Mouse (Mus musculus) embryonic facial prominence, embryonic 14.5 days (tissue): ENCODE results near the gene Peli2. TPM values are rescaled to one million over a fixed set of nuclear protein-coding genes. Genes with fewer than 3 reads are reported as not detected.

Source experiments
- ATAC-seq: fragments of 200-750 bp; cut with Nextera tagmentation; 2 replicates; pipeline ENCODE4 v1.8.0; 2017; ENCODE audit warnings: low read depth, moderate number of reproducible peaks, moderate TSS enrichment
- DNase-seq: peaks from one replicate; pipeline ENCODE4 v3.0.0-alpha.2; 2015; ENCODE audit warnings: low spot score
- H3K27ac ChIP-seq: fragments of 300-500 bp; sonication (generic); replicated peaks from 2 replicates; pipeline ENCODE4 v1.5.1; 2014; ENCODE audit warnings: low read depth, mild to moderate bottlenecking, low read length, moderate library complexity
- H3K27me3 ChIP-seq: fragments of 300-500 bp; sonication (generic); replicated peaks from 2 replicates; pipeline ENCODE4 v1.6.1; 2014; ENCODE audit warnings: low read length; ENCODE audit not compliant: control insufficient read depth, insufficient read depth
- H3K36me3 ChIP-seq: fragments of 300-500 bp; sonication (generic); 2 replicates; pipeline ENCODE4 v1.6.1; 2014; ENCODE audit warnings: low read length, mixed read lengths; ENCODE audit not compliant: control insufficient read depth, insufficient read depth
- H3K4me1 ChIP-seq: fragments of 300-500 bp; sonication (generic); 2 replicates; pipeline ENCODE4 v1.6.1; 2014; ENCODE audit warnings: antibody characterized with exemption, low read length; ENCODE audit not compliant: control insufficient read depth, insufficient read depth
- H3K4me2 ChIP-seq: fragments of 300-500 bp; sonication (generic); 2 replicates; pipeline ENCODE4 v1.6.1; 2014; ENCODE audit warnings: low read depth, mild to moderate bottlenecking, low read length, moderate library complexity, mixed read lengths
- H3K4me3 ChIP-seq: fragments of 300-500 bp; sonication (generic); 2 replicates; pipeline ENCODE4 v1.5.1; 2014; ENCODE audit warnings: low read depth, mild to moderate bottlenecking, low read length
- H3K9ac ChIP-seq: fragments of 300-500 bp; sonication (generic); 2 replicates; pipeline ENCODE4 v1.6.1; 2014; ENCODE audit warnings: low read depth, mild to moderate bottlenecking, low read length, moderate library complexity, mixed read lengths
- H3K9me3 ChIP-seq: fragments of 300-500 bp; sonication (generic); 2 replicates; pipeline ENCODE4 v1.6.1; 2016; ENCODE audit warnings: low read length; ENCODE audit not compliant: control insufficient read depth
- WGBS: fragments of 180-500 bp; shearing (Covaris S2); extraction: QIAGEN DNeasy Blood & Tissue Kit; methylation state at CpG from one replicate; pipeline ENCODE4 v1.1.7; 2014; 5-methylcytosine and 5-hydroxymethylcytosine counted together
- polyA plus RNA-seq: library from polyadenylated mRNA; unstranded; fragments of >200 nt; fragmentation: Nextera tagmentation; extraction: Ambion mirVana; gene quantifications from 2 replicates; pipeline ENCODE4 v1.2.1, GENCODE M21; 2014

Gene Peli2
- polyA plus RNA-seq, 1 experiment from 2014 or later, result 5.5 TPM

DNA sequence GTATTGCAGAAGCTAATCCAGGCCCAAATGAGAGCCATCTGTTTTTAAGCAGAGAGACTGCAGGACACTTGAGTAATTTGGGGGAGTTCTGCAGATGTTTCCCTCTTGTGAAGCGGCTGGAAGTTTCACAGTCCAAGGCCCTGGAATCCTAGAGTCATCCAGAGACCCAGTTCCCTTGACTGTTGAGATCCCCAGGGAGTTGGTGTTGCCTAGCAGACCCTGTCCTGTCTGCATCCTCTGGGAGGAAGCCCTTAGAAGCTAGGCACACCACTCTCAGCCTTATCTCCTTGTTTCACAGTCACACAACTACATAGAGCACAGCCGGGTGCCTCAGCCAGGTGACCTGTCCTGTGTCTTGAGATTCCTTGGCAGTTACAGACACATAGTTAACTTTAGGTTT lies 30.9 kb downstream of the Peli2 start:
- no peak overlapping the region for H3K27ac ChIP-seq
- 68% methylated on average over 2 of the region's 2 CpGs for WGBS
- peaks cover 8% of the 10 kb centered on the region; the same call in 1 of the 2 replicates for H3K4me1 ChIP-seq

DNA sequence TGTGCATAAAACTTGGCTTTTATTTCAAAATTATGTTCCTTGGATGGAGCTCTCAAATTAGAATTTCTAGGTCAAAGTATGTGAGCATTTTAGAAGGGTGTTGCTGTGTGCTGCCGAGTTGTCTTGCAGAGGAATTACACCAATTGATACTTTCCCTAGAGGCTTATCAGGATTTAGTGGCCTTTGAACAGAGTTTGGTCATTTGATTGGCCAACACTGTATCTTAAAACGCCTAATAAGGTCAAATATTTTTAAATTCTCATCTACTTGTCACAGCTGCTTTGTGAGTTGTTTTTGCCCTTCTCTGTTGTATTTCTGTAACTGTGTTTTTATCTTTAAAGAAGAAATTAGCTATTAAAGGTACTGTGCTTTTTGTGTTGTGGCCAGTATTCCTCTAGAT lies 32.4 kb downstream of the Peli2 start:
- Histone ChIP-seq H3K4me3 (no peak overlapping the region), H3K27me3 (no peaks in the 10 kb centered on the region), H3K4me1 (peaks cover 8% of the 10 kb centered on the region; the same call in 1 of the 2 replicates), H3K4me2 (no peak overlapping the region), H3K36me3 (no peaks in the 10 kb centered on the region), H3K27ac (no peak overlapping the region), H3K9ac (no peak overlapping the region), H3K9me3 (no peaks in the 10 kb centered on the region)
- WGBS, result 62% methylated on average over 2 of the region's 2 CpGs
- DNase-seq (no peak), ATAC-seq (no peak)

More for the DNA sequence above, 30.9 kb downstream of the Peli2 start:
- Histone ChIP-seq H3K9ac (no peak overlapping the region), H3K36me3 (no peaks in the 10 kb centered on the region), H3K9me3 (no peaks in the 10 kb centered on the region), H3K4me2 (no peak overlapping the region), H3K4me3 (no peak overlapping the region), H3K27me3 (no peaks in the 10 kb centered on the region)
- ATAC-seq (no peak), DNase-seq (no peak)

DNA sequence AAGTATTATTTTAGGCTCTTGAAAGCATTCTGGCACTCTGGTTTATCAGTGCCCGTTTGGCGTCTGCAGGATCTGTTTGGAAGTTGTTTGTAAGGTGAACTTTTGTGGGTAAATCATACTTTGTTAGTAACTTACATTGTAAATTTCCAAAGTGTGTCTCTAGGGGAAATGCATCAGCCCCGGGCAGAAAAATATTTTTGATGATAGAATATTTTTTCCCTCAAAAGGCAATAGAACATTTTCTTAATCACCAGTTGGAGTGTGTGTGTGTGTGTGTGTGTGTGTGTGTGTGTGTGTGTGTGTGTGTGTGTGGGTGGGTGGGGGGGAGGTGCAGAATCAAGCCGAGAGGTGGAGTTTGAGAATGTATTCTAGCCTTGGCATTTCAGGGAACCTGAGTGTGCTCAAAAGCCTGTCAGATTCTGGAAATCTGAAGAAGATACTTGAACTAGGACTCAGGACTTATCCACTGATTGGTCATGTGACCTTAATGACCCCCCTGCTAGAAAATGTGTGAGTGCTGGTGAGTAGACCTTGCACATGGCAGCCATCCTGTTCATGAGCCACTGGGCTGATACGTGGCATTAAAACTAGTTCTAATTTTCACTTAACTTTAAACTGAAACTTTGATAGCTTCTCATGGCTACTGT lies 33.4 kb downstream of the Peli2 start:
- Histone ChIP-seq H3K4me2 (no peak overlapping the region), H3K36me3 (no peaks in the 10 kb centered on the region), H3K9ac (no peak overlapping the region), H3K27ac (no peak overlapping the region), H3K4me1 (peaks cover 8% of the 10 kb centered on the region; the same call in 1 of the 2 replicates), H3K9me3 (no peaks in the 10 kb centered on the region), H3K4me3 (no peak overlapping the region), H3K27me3 (no peaks in the 10 kb centered on the region)
- ATAC-seq, result no peak
- WGBS, result 81% methylated on average over 5 of the region's 5 CpGs
- DNase-seq, result no peak

DNA sequence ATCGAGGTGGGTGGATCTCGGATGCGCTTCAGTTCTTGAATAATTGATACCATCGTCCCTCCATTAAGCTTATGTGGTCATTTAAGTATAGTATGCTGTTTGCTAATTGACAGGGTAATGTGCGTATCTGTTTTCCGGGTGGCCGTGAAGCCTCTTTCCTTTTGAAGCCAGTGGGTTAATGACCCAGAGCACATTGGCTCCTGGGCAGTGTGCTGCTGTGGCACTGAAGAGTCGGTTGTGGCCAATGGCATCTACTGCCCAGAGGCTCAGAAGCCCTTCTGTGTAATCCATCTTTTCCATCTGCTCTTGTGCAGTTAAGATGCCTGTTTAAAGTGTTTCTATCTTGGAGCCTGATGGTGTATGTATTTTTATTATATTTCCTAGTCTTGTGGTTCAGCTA lies 34.0 kb downstream of the Peli2 start:
- no peaks in the 10 kb centered on the region for H3K9me3 ChIP-seq
- 69% methylated on average over 8 of the region's 8 CpGs for WGBS
- no peak overlapping the region for H3K9ac ChIP-seq
- ATAC-seq, result no peak
- peaks cover 7% of the 10 kb centered on the region; the same call in 1 of the 2 replicates for H3K4me1 ChIP-seq
- no peak overlapping the region for H3K4me2 ChIP-seq
- H3K27ac ChIP-seq, result no peak overlapping the region
- H3K27me3 ChIP-seq, result no peaks in the 10 kb centered on the region
- no peak for DNase-seq
- H3K36me3 ChIP-seq, result no peaks in the 10 kb centered on the region
- no peak overlapping the region for H3K4me3 ChIP-seq

DNA sequence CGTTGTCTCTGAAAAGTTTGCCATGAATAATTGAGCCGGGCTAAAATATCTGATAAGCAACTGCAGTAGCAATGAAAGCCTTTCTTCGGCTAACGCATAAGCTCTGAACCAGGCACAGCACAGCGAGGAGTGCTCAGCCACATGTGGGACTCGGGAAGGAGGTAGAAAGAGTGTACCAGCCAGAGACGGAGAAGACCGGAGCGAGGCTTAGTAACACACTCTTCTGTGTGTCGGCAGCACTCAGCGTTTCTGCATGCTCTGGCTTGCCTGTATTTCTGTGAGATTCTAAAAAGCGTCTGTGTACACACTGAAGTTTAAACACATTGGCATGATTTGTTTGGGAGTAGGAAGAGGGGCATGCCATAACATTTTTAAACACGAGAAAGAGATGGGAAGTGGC lies 34.5 kb downstream of the Peli2 start:
- ATAC-seq (peak; percentile 41; the same call in 1 of the 2 replicates), DNase-seq (peak; percentile 56)
- H3K9me3 ChIP-seq, result no peaks in the 10 kb centered on the region
- H3K9ac ChIP-seq, result no peak overlapping the region
- H3K4me1 ChIP-seq, result 0 out of 2 replicates have a peak, but pooled peaks cover 4% of the 10 kb centered on the region
- no peaks in the 10 kb centered on the region for H3K36me3 ChIP-seq
- no peaks in the 10 kb centered on the region for H3K27me3 ChIP-seq
- WGBS, result 47% methylated on average over 13 of the region's 13 CpGs
- no peak overlapping the region for H3K4me3 ChIP-seq
- H3K27ac ChIP-seq, result no peak overlapping the region
- peak overlapping the region; percentile 3; the same call in 1 of the 2 replicates for H3K4me2 ChIP-seq

DNA sequence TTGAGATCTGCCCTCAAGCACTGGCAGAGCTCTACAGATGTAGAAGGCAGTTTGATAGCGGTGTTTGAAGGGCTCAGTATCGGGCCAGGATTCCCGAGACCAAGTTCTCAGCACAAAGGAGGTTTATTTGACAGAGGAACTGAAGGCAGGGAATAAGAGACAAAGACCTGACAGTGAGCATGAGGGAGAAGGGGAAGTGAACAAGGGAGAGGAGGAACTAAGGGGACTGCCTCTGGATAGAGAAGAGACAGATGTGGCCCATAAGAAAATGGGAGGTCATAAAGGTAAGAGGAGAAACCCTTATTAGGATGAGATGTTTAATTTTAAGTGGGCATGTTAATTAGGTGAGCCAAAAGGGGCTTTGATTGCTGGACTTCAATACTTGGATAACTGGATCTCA lies 36.5 kb downstream of the Peli2 start:
- 0 out of 2 replicates have a peak, but pooled peaks cover 4% of the 10 kb centered on the region for H3K4me1 ChIP-seq
- H3K27ac ChIP-seq, result no peak overlapping the region
- H3K27me3 ChIP-seq, result no peaks in the 10 kb centered on the region
- H3K4me3 ChIP-seq, result no peak overlapping the region
- DNase-seq (no peak), ATAC-seq (no peak)
- peaks cover 3% of the 10 kb centered on the region; the same call in 1 of the 2 replicates for H3K36me3 ChIP-seq
- 57% methylated on average over 3 of the region's 3 CpGs for WGBS
- H3K9ac ChIP-seq, result no peak overlapping the region
- H3K9me3 ChIP-seq, result no peaks in the 10 kb centered on the region
- no peak overlapping the region for H3K4me2 ChIP-seq

DNA sequence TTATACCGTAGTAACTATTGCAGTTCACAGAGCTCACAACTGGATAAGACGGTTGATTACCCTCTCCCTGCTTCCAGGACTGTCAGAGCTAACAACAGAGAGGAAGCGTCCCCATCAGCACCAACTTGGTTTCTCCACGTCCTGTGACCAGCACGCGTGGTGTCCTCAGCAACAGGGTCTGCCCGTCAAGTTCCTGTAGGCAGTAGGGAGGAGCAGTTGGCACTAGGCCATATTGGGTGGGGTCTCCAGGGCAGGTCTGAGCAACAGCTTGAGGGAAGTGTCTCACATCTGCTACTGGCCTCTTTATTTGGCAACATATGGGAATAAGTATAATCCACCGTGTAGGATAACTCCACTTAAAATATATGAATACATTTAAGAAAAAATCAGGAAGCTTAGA lies 37.2 kb downstream of the Peli2 start:
- DNase-seq, result peak; percentile 36
- Histone ChIP-seq H3K36me3 (peaks cover 3% of the 10 kb centered on the region; the same call in 1 of the 2 replicates), H3K27ac (no peak overlapping the region), H3K4me3 (no peak overlapping the region), H3K4me1 (0 out of 2 replicates have a peak, but pooled peaks cover 4% of the 10 kb centered on the region), H3K9ac (no peak overlapping the region), H3K4me2 (no peak overlapping the region), H3K27me3 (no peaks in the 10 kb centered on the region), H3K9me3 (no peaks in the 10 kb centered on the region)
- no peak for ATAC-seq
- WGBS, result 69% methylated on average over 8 of the region's 8 CpGs

DNA sequence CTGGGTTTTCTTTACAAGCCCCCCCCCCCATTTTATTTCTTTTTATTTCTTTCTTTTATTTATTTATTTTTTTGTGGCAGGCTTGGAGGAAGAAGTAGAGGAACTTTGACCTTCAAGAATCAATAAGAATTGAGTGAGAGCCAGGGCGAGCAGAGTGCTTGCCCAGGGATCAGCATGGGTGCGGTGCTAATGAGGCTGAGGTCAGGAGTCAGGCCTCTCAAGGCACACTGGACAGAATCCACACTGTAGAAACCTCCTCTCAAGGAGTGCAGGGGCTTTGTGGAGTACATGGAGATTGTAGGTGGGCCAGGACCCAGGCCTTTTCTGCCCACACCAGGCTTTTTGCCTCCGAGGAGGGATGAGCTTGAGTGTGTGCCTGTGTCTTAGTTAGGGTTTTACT lies 38.8 kb downstream of the Peli2 start:
- ATAC-seq, result no peak
- Histone ChIP-seq H3K4me1 (peaks cover 4% of the 10 kb centered on the region; the same call in 1 of the 2 replicates), H3K9me3 (no peaks in the 10 kb centered on the region), H3K27me3 (no peaks in the 10 kb centered on the region), H3K36me3 (peaks cover 3% of the 10 kb centered on the region; the same call in 1 of the 2 replicates), H3K4me2 (no peak overlapping the region), H3K27ac (no peak overlapping the region), H3K4me3 (no peak overlapping the region), H3K9ac (no peak overlapping the region)
- WGBS, result 54% methylated on average over 2 of the region's 3 CpGs
- no peak for DNase-seq

DNA sequence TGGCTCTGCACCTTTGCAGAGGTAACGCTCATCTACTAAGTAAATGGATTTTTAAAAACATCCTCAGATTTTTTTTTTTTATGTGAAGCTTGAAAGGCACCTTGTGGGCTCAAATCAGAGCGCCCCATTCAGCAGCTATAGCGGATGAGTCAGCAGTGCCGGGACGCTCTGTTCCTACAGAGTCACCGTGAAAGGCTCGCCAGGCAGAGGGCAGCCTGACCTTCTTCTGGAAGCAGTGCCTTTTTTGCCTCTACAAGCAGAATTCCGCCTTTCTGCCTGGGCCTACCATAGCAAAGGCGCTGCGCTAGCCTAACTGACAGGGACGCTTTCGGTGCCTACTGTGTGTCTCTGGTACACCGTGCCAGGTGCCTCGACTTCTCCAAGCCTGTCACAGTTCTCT lies 41.8 kb downstream of the Peli2 start:
- 90% methylated on average over 14 of the region's 14 CpGs for WGBS
- H3K36me3 ChIP-seq, result peaks cover 3% of the 10 kb centered on the region; the same call in 1 of the 2 replicates
- no peaks in the 10 kb centered on the region; the same call in 1 of the 2 replicates for H3K4me1 ChIP-seq
- no peak overlapping the region for H3K4me2 ChIP-seq
- no peaks in the 10 kb centered on the region for H3K27me3 ChIP-seq
- ATAC-seq, result no peak
- no peak overlapping the region for H3K9ac ChIP-seq
- H3K9me3 ChIP-seq, result no peaks in the 10 kb centered on the region
- no peak overlapping the region for H3K27ac ChIP-seq
- no peak for DNase-seq
- H3K4me3 ChIP-seq, result no peak overlapping the region
